Mouse (Mus musculus) limb, embryonic 13.5 days (tissue): Measurements from ENCODE around the gene Ptpn9. TPM values are rescaled to one million over a fixed set of nuclear protein-coding genes. Genes with fewer than 3 reads are reported as not detected.
A peak's percentile ranks its signal among the peaks of the same experiment; 100 is the strongest.

Experiments
- ATAC-seq: fragments of 200-750 bp; cut with Nextera tagmentation; 2 replicates; pipeline ENCODE4 v1.8.0; 2017; ENCODE audit warnings: low read depth, moderate number of reproducible peaks, moderate TSS enrichment; ENCODE audit not compliant: low FRiP score
- H3K27ac ChIP-seq: fragments of 300-500 bp; sonication (generic); 2 replicates; pipeline ENCODE4 v1.5.1; 2015; ENCODE audit warnings: inconsistent platforms, mild to moderate bottlenecking, moderate library complexity
- H3K27me3 ChIP-seq: fragments of 300-500 bp; sonication (generic); 2 replicates; pipeline ENCODE4 v1.6.1; 2015; ENCODE audit warnings: mild to moderate bottlenecking, inconsistent platforms
- H3K36me3 ChIP-seq: fragments of 300-500 bp; sonication (generic); 2 replicates; pipeline ENCODE4 v1.6.1; 2015; ENCODE audit warnings: inconsistent platforms, mild to moderate bottlenecking, moderate library complexity
- H3K4me1 ChIP-seq: fragments of 300-500 bp; sonication (generic); 2 replicates; pipeline ENCODE4 v1.6.1; 2015; ENCODE audit warnings: inconsistent platforms
- H3K4me2 ChIP-seq: fragments of 300-500 bp; sonication (generic); replicated peaks from 2 replicates; pipeline ENCODE4 v1.6.1; 2015; ENCODE audit warnings: inconsistent platforms, mild to moderate bottlenecking, moderate library complexity
- H3K4me3 ChIP-seq: fragments of 300-500 bp; sonication (generic); 2 replicates; pipeline ENCODE4 v1.5.1; 2015; ENCODE audit warnings: moderate library complexity, mild to moderate bottlenecking, inconsistent platforms
- H3K9ac ChIP-seq: fragments of 300-500 bp; sonication (generic); 2 replicates; pipeline ENCODE4 v1.6.1; 2015; ENCODE audit warnings: mild to moderate bottlenecking, inconsistent platforms
- H3K9me3 ChIP-seq: fragments of 300-500 bp; sonication (generic); 2 replicates; pipeline ENCODE4 v1.6.1; 2016; ENCODE audit warnings: inconsistent platforms
- WGBS: fragments of 180-500 bp; shearing (Covaris S2); methylation state at CpG from one replicate; pipeline ENCODE4 v1.1.7; 2015; 5-methylcytosine and 5-hydroxymethylcytosine counted together
- polyA plus RNA-seq: library from polyadenylated mRNA; unstranded; fragments of >200 nt; fragmentation: Nextera tagmentation; extraction: Ambion mirVana; gene quantifications from 2 replicates; pipeline ENCODE4 v1.2.1, GENCODE M21; 2015

Gene Ptpn9
- polyA plus RNA-seq, 1 experiment from 2014 or later, result 29.3 TPM

DNA sequence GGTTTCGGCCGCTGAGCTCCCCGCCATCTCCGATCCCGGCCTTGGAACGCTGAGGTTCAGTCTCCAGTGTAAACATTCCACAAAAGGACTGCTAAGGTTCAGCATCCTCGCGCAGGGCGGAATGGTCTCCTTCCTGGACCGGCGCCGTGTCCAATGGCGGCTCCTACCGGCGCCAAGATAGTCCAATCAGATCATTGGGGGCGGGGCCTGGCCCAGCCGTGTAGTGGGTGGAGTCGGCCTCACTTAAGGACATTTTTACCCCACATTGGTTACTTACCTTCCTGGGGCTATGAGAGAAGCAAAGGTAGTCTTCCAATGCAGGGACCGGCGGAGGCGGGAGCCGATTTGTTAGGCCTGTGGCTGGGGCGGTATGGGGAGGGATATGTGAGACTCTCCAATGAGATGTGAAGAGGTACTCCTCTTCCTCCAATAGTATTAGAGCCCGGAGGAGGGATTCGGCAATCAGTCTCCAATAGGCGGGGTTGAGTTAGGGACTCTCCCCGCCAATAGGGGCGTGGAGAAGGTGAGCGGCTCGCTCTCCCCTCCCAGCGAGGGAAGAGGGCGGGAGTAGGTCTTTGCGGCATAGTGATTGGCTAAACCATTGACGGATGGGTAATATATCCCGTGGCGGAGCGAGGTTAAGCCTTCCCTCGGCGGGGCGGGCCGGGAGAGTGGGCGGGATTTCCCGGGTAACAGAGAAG, 81.1 kb downstream of the Ptpn9 start:
- ATAC-seq, result peak; percentile 87
- H3K27ac ChIP-seq, result peak overlapping the region; percentile 97
- H3K9ac ChIP-seq, result peak overlapping the region; percentile 92
- H3K4me2 ChIP-seq, result peak overlapping the region; percentile 91
- no peaks in the 10 kb centered on the region for H3K27me3 ChIP-seq
- H3K36me3 ChIP-seq, result no peaks in the 10 kb centered on the region
- peak overlapping the region; percentile 94 for H3K4me3 ChIP-seq
- under 1% methylated on average over 43 of the region's 43 CpGs for WGBS
- peaks cover 23% of the 10 kb centered on the region for H3K4me1 ChIP-seq
- no peaks in the 10 kb centered on the region for H3K9me3 ChIP-seq

DNA sequence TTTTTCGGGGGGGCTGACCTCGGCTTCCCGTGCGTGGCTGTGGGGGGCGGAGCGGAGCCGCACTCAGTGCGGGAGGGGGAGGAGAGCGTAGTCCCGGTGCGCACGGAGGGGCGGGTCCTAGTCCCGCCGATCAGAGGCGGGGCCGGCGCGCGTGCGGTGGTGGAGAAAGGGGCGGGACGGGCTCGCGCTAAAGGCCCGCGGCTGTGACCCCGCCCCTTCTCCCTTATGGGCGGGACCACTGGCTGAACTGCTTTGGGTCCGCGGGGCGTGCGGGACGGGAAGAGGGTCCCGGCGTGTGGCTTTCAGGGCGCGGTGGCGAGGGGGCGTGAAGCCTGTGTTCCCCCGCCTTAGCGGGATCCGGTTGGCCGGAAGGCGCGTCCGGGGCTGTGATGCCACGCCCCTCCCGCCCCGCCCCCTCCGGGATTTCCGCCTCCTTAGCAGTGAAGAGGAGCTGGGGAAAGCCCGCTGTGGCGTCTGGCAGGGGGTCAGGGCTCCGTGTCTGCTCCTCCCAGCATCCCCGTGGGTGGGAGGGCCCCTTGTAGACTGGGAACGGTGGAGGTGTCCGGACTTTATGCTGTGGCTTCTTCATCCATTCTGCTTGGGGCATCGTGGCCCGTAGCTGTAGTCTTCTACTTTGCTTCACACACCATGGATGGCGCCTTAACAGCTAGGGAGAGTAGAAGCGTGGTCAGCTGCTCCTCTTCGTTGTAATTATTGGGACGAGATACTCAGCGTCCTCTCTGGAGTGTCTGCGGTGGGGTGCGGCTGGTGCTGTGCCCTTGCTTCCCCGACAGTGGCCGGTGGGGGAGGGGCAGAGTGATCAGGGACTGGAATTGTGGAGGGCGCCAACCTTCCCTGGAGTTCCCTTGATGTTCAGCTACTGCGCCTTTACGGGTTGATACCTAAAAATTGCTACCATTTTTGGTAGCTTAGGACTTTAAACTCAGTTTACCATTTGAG, 82.3 kb downstream of the Ptpn9 start:
- peak overlapping the region; percentile 94 for H3K4me3 ChIP-seq
- peak overlapping the region; percentile 92 for H3K9ac ChIP-seq
- under 1% methylated on average over 59 of the region's 72 CpGs for WGBS
- peak; percentile 2 for ATAC-seq
- no peaks in the 10 kb centered on the region for H3K36me3 ChIP-seq
- H3K4me1 ChIP-seq, result peaks cover 17% of the 10 kb centered on the region
- peak overlapping the region; percentile 86 for H3K4me2 ChIP-seq
- no peaks in the 10 kb centered on the region for H3K27me3 ChIP-seq
- H3K9me3 ChIP-seq, result no peaks in the 10 kb centered on the region
- H3K27ac ChIP-seq, result peak overlapping the region; percentile 97

DNA sequence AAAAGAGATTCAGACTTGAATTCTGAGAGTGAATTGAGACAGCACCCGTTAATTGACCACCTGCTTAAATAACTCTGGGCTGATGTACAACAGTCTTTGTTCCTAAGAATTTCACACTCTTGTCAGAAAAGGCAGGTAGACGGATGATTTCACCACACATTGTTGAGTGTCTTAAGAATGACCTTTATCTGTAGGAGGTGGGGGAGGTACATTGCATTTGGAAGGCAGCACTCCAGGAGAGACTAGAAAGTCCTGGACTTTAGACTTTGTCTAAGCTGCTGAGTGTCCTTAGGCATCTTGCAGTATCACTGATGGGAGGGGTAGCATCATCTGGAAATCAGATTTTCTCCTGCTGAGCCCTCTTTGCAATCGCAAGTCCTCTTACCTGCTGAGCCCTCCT, 87.5 kb downstream of the Ptpn9 start:
- WGBS, result 85% methylated on average over 3 of the region's 3 CpGs

More for the DNA sequence above, 87.5 kb downstream of the Ptpn9 start:
- Histone ChIP-seq H3K4me2 (no peak overlapping the region), H3K9ac (no peak overlapping the region), H3K27ac (no peak overlapping the region), H3K4me3 (no peak overlapping the region), H3K27me3 (no peaks in the 10 kb centered on the region), H3K36me3 (peaks cover 24% of the 10 kb centered on the region), H3K9me3 (no peaks in the 10 kb centered on the region), H3K4me1 (peaks cover 4% of the 10 kb centered on the region; the same call in 1 of the 2 replicates)
- ATAC-seq, result no peak

Other genes with a start within 250 kb of the Ptpn9 start
- gene Lingo1, start 198.5 kb upstream of the Ptpn9 start, polyA plus RNA-seq, result 3.0 and 3.4 TPM in 2 replicates
- 0.27 and 0.94 TPM in 2 replicates for gene Odf3l1, start 130.2 kb upstream of the Ptpn9 start, polyA plus RNA-seq
- 38.3 and 41.1 TPM in 2 replicates for gene Cspg4, start 129.9 kb upstream of the Ptpn9 start, polyA plus RNA-seq
- gene Snx33, start 66.6 kb upstream of the Ptpn9 start, polyA plus RNA-seq, result 12.0 and 13.1 TPM in 2 replicates
- gene Imp3, start 57.4 kb upstream of the Ptpn9 start, polyA plus RNA-seq, result 87.6 and 88.8 TPM in 2 replicates
- 29.2 and 29.3 TPM in 2 replicates for gene Snupn, start 44.0 kb upstream of the Ptpn9 start, polyA plus RNA-seq
- 32.4 and 40.2 TPM in 2 replicates for gene Sin3a, start 77.1 kb downstream of the Ptpn9 start, polyA plus RNA-seq
- 64.5 and 71.0 TPM in 2 replicates for gene Man2c1, start 135.8 kb downstream of the Ptpn9 start, polyA plus RNA-seq
- gene Neil1, start 153.4 kb downstream of the Ptpn9 start, polyA plus RNA-seq, result 9.5 and 10.0 TPM in 2 replicates
- gene Commd4, start 163.4 kb downstream of the Ptpn9 start, polyA plus RNA-seq, result 91.5 and 99.2 TPM in 2 replicates
- gene Trcg1, start 241.6 kb downstream of the Ptpn9 start, polyA plus RNA-seq, result not detected in 2 replicates